Mouse (Mus musculus): ENCODE measurements around the gene Gatc.

DNA sequence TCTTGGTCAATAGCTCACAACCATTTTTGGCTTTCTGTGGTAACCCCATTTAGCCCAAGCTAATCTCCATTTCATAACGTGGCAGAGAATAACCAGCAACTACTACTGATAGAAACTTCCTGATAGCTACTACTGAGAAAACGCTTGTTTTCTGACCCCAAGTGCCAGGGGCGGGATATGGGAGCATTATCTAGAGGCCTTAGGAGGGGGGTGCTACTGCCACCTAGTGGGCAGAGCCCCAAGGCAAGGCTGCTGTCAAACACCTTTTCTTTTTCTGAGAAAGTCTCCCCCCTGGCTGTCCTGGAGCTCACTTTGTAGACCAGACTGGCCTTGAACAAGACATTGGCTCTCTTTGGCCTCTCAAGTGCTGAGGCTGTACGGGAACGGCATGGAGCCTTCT lies 6.6 kb upstream of the Gatc start:
- no peak for TF ChIP-seq POLR2A (IDR thresholded peaks at IDR 0.05; ENCODE audit: extremely low read depth, insufficient read depth, low read length)
- peak; percentile 66 for TF ChIP-seq CTCF (IDR thresholded peaks at IDR 0.05; ENCODE audit: extremely low read depth, insufficient read depth, low read length)

All from cortical plate, adult 2 months (tissue).